Mouse (Mus musculus) ES-E14 (cell line): Measurements from ENCODE around the gene Ank3.

Source experiments
- MAFK ChIP-seq: IDR thresholded peaks from 2 replicates; pipeline ENCODE4 v1.6.1; 2014; ENCODE audit warnings: mild to moderate bottlenecking, low read depth, low read length, inconsistent platforms; ENCODE audit not compliant: insufficient read depth
- ZC3H11A ChIP-seq: IDR thresholded peaks from 2 replicates; pipeline ENCODE4 v1.6.1; 2012; ENCODE audit warnings: low read depth, mild to moderate bottlenecking, inconsistent platforms, low read length, borderline replicate concordance

GRCm38 (mm10) chr10:69453531-69453930, 55.0 kb downstream of the Ank3 start:
- TF ChIP-seq MAFK = no peak
- TF ChIP-seq ZC3H11A = no peak
